Mouse (Mus musculus): Measurements from ENCODE around the gene Slc35g2.
A peak's percentile ranks its signal among the peaks of the same experiment; 100 is the strongest.

The Slc35g2 gene

GRCm38 (mm10) chr9:100570626-100571233, at the start of gene Slc35g2:
Gene Slc35g2 (minus strand): TSS chr9:100571090.
- DNase-seq = peak; percentile 26

- peak; percentile 15 for DNase-seq
These were observed 46.1 kb upstream of the Slc35g2 start for GRCm38 (mm10) chr9:100616947-100617346.

- no peak for DNase-seq
These were observed 42.7 kb upstream of the Slc35g2 start for GRCm38 (mm10) chr9:100613501-100614071.

- DNase-seq = peak; percentile 77
These were observed 35.2 kb upstream of the Slc35g2 start for GRCm38 (mm10) chr9:100605985-100606554.

GRCm38 (mm10) chr9:100605522-100605921, 34.6 kb upstream of the Slc35g2 start:
- DNase-seq = no peak

GRCm38 (mm10) chr9:100603156-100603555, 32.3 kb upstream of the Slc35g2 start:
- no peak for DNase-seq

- no peak for DNase-seq
These were observed 31.2 kb upstream of the Slc35g2 start for GRCm38 (mm10) chr9:100602130-100602529.

GRCm38 (mm10) chr9:100599761-100600328, 29.0 kb upstream of the Slc35g2 start:
- no peak for DNase-seq

- DNase-seq = no peak
These were observed 26.7 kb upstream of the Slc35g2 start, which contains the start of gene Stag1 for GRCm38 (mm10) chr9:100597546-100597945. Gene Stag1 (plus strand): TSS chr9:100597798.

GRCm38 (mm10) chr9:100596317-100596716, 25.4 kb upstream of the Slc35g2 start:
- no peak for DNase-seq

GRCm38 (mm10) chr9:100590462-100590861, 19.6 kb upstream of the Slc35g2 start:
- DNase-seq = no peak

GRCm38 (mm10) chr9:100584031-100584430, 13.1 kb upstream of the Slc35g2 start:
- DNase-seq = no peak

- DNase-seq = no peak
These were observed 12.1 kb upstream of the Slc35g2 start for GRCm38 (mm10) chr9:100582883-100583575.

- DNase-seq = no peak
These were observed 10.9 kb upstream of the Slc35g2 start for GRCm38 (mm10) chr9:100581543-100582492.

GRCm38 (mm10) chr9:100580196-100580740, 9.4 kb upstream of the Slc35g2 start:
- no peak for DNase-seq

GRCm38 (mm10) chr9:100573942-100574341, 3.1 kb upstream of the Slc35g2 start:
- DNase-seq = no peak

- DNase-seq = no peak
These were observed 2.4 kb upstream of the Slc35g2 start for GRCm38 (mm10) chr9:100573300-100573699.

GRCm38 (mm10) chr9:100571511-100571910, 621 bp upstream of the Slc35g2 start:
- DNase-seq = no peak

- DNase-seq = peak; percentile 68
These were observed 878 bp downstream of the Slc35g2 start for GRCm38 (mm10) chr9:100569798-100570625.

- DNase-seq = peak; percentile 51
These were observed 10.5 kb downstream of the Slc35g2 start for GRCm38 (mm10) chr9:100560251-100560890.

Data from right cerebral cortex, adult 18-20 months (tissue).